Mouse (Mus musculus) limb, embryonic 15.5 days (tissue): Measurements from ENCODE around the gene Prkce. TPM values are rescaled to one million over a fixed set of nuclear protein-coding genes. Genes with fewer than 3 reads are reported as not detected.

Experiments
- ATAC-seq: fragments of 200-750 bp; cut with Nextera tagmentation; 2 replicates; pipeline ENCODE4 v1.8.0; 2017; ENCODE audit warnings: low read depth, moderate TSS enrichment; ENCODE audit not compliant: insufficient number of reproducible peaks, low FRiP score, low TSS enrichment
- H3K27ac ChIP-seq: fragments of 300-500 bp; sonication (generic); 2 replicates; pipeline ENCODE4 v1.5.1; 2015; ENCODE audit warnings: moderate library complexity, mild to moderate bottlenecking, inconsistent platforms
- H3K27me3 ChIP-seq: fragments of 300-500 bp; sonication (generic); 2 replicates; pipeline ENCODE4 v1.6.1; 2015; ENCODE audit warnings: inconsistent platforms
- H3K36me3 ChIP-seq: fragments of 300-500 bp; sonication (generic); 2 replicates; pipeline ENCODE4 v1.6.1; 2015; ENCODE audit warnings: inconsistent platforms
- H3K4me1 ChIP-seq: fragments of 300-500 bp; sonication (generic); 2 replicates; pipeline ENCODE4 v1.6.1; 2015; ENCODE audit warnings: inconsistent platforms
- H3K4me2 ChIP-seq: fragments of 300-500 bp; sonication (generic); 2 replicates; pipeline ENCODE4 v1.6.1; 2015; ENCODE audit warnings: mild to moderate bottlenecking, inconsistent platforms
- H3K4me3 ChIP-seq: fragments of 300-500 bp; sonication (generic); 2 replicates; pipeline ENCODE4 v1.5.1; 2015; ENCODE audit warnings: mild to moderate bottlenecking, inconsistent platforms
- H3K9ac ChIP-seq: fragments of 300-500 bp; sonication (generic); 2 replicates; pipeline ENCODE4 v1.6.1; 2015; ENCODE audit warnings: inconsistent platforms
- H3K9me3 ChIP-seq: fragments of 300-500 bp; sonication (generic); 2 replicates; pipeline ENCODE4 v1.6.1; 2016; ENCODE audit warnings: inconsistent platforms
- WGBS: fragments of 180-500 bp; shearing (Covaris S2); methylation state at CpG from one replicate; pipeline ENCODE4 v1.1.7; 2015; 5-methylcytosine and 5-hydroxymethylcytosine counted together
- polyA plus RNA-seq: library from polyadenylated mRNA; unstranded; fragments of >200 nt; fragmentation: Nextera tagmentation; extraction: Ambion mirVana; gene quantifications from 2 replicates; pipeline ENCODE4 v1.2.1, GENCODE M21; 2015

The Prkce gene
- polyA plus RNA-seq, 1 experiment from 2014 or later = 6.8 TPM

- H3K4me1 ChIP-seq = no peaks in the 10 kb centered on the region
- no peak for ATAC-seq
- H3K36me3 ChIP-seq = no peaks in the 10 kb centered on the region
- H3K9me3 ChIP-seq = no peaks in the 10 kb centered on the region
- H3K4me3 ChIP-seq = no peak overlapping the region
- no peak overlapping the region for H3K27ac ChIP-seq
- H3K27me3 ChIP-seq = no peaks in the 10 kb centered on the region
- 60% methylated on average over 8 of the region's 8 CpGs for WGBS
- H3K4me2 ChIP-seq = no peak overlapping the region
- H3K9ac ChIP-seq = no peak overlapping the region
Measured at GRCm38 (mm10) chr17:86572576-86572975, 405.0 kb downstream of the Prkce start.

- Histone ChIP-seq H3K4me1 (no peaks in the 10 kb centered on the region), H3K4me2 (no peak overlapping the region), H3K9me3 (no peaks in the 10 kb centered on the region), H3K9ac (no peak overlapping the region), H3K36me3 (no peaks in the 10 kb centered on the region), H3K27me3 (no peaks in the 10 kb centered on the region), H3K4me3 (no peak overlapping the region), H3K27ac (no peak overlapping the region)
- no peak for ATAC-seq
- 70% methylated on average over 16 of the region's 16 CpGs for WGBS
Measured at GRCm38 (mm10) chr17:86573596-86574248, 406.1 kb downstream of the Prkce start.

- no peak overlapping the region for H3K4me3 ChIP-seq
- WGBS = 67% methylated on average over 6 of the region's 6 CpGs
- H3K4me1 ChIP-seq = no peaks in the 10 kb centered on the region
- no peak overlapping the region for H3K27ac ChIP-seq
- no peak for ATAC-seq
- no peaks in the 10 kb centered on the region for H3K27me3 ChIP-seq
- no peak overlapping the region for H3K4me2 ChIP-seq
- no peaks in the 10 kb centered on the region for H3K36me3 ChIP-seq
- H3K9ac ChIP-seq = no peak overlapping the region
- H3K9me3 ChIP-seq = no peaks in the 10 kb centered on the region
Measured at GRCm38 (mm10) chr17:86580724-86581123, 413.1 kb downstream of the Prkce start.

GRCm38 (mm10) chr17:86582341-86582740 is 414.8 kb downstream of the Prkce start:
- H3K4me1 ChIP-seq = no peaks in the 10 kb centered on the region
- H3K27me3 ChIP-seq = no peaks in the 10 kb centered on the region
- 71% methylated on average over 4 of the region's 4 CpGs for WGBS
- H3K9ac ChIP-seq = no peak overlapping the region
- H3K4me3 ChIP-seq = no peak overlapping the region
- no peaks in the 10 kb centered on the region for H3K9me3 ChIP-seq
- H3K4me2 ChIP-seq = no peak overlapping the region
- H3K36me3 ChIP-seq = no peaks in the 10 kb centered on the region
- H3K27ac ChIP-seq = no peak overlapping the region
- ATAC-seq = no peak

- WGBS = 62% methylated on average over 5 of the region's 5 CpGs
- no peaks in the 10 kb centered on the region for H3K9me3 ChIP-seq
Measured at GRCm38 (mm10) chr17:86586441-86586840, 418.9 kb downstream of the Prkce start.

GRCm38 (mm10) chr17:86588704-86589449 is 421.3 kb downstream of the Prkce start:
- Histone ChIP-seq H3K9me3 (no peaks in the 10 kb centered on the region), H3K27ac (no peak overlapping the region), H3K27me3 (no peaks in the 10 kb centered on the region), H3K4me2 (no peak overlapping the region), H3K36me3 (no peaks in the 10 kb centered on the region; the same call in 1 of the 2 replicates), H3K4me3 (no peak overlapping the region), H3K9ac (no peak overlapping the region), H3K4me1 (no peaks in the 10 kb centered on the region)
- WGBS = 74% methylated on average over 5 of the region's 5 CpGs
- ATAC-seq = no peak

More at GRCm38 (mm10) chr17:86586441-86586840, 418.9 kb downstream of the Prkce start:
- no peak overlapping the region for H3K27ac ChIP-seq
- no peak overlapping the region for H3K9ac ChIP-seq
- no peak for ATAC-seq
- H3K4me1 ChIP-seq = no peaks in the 10 kb centered on the region
- no peak overlapping the region for H3K4me2 ChIP-seq
- no peak overlapping the region for H3K4me3 ChIP-seq
- no peaks in the 10 kb centered on the region for H3K27me3 ChIP-seq
- no peaks in the 10 kb centered on the region; the same call in 1 of the 2 replicates for H3K36me3 ChIP-seq

- no peak overlapping the region for H3K4me2 ChIP-seq
- H3K9me3 ChIP-seq = no peaks in the 10 kb centered on the region
- H3K27me3 ChIP-seq = no peaks in the 10 kb centered on the region
- no peaks in the 10 kb centered on the region; the same call in 1 of the 2 replicates for H3K36me3 ChIP-seq
- H3K27ac ChIP-seq = no peak overlapping the region
- H3K4me3 ChIP-seq = no peak overlapping the region
- no peak overlapping the region for H3K9ac ChIP-seq
- WGBS = 89% methylated on average over 5 of the region's 5 CpGs
- H3K4me1 ChIP-seq = no peaks in the 10 kb centered on the region
- ATAC-seq = no peak
Measured at GRCm38 (mm10) chr17:86589681-86590080, 422.1 kb downstream of the Prkce start.

- 75% methylated on average over 10 of the region's 10 CpGs for WGBS
- no peak for ATAC-seq
Measured at GRCm38 (mm10) chr17:86591241-86591640, 423.7 kb downstream of the Prkce start.

GRCm38 (mm10) chr17:86592991-86593586 is 425.5 kb downstream of the Prkce start:
- Histone ChIP-seq H3K27me3 (no peaks in the 10 kb centered on the region), H3K27ac (no peak overlapping the region), H3K36me3 (no peaks in the 10 kb centered on the region; the same call in 1 of the 2 replicates), H3K4me2 (no peak overlapping the region), H3K9me3 (no peaks in the 10 kb centered on the region), H3K4me3 (no peak overlapping the region), H3K4me1 (no peaks in the 10 kb centered on the region), H3K9ac (no peak overlapping the region)
- no peak for ATAC-seq
- 42% methylated on average over 6 of the region's 6 CpGs for WGBS

More at GRCm38 (mm10) chr17:86591241-86591640, 423.7 kb downstream of the Prkce start:
- Histone ChIP-seq H3K4me1 (no peaks in the 10 kb centered on the region), H3K4me2 (no peak overlapping the region), H3K27ac (no peak overlapping the region), H3K9me3 (no peaks in the 10 kb centered on the region), H3K9ac (no peak overlapping the region), H3K4me3 (no peak overlapping the region), H3K36me3 (no peaks in the 10 kb centered on the region; the same call in 1 of the 2 replicates), H3K27me3 (no peaks in the 10 kb centered on the region)

- Histone ChIP-seq H3K27me3 (no peaks in the 10 kb centered on the region), H3K9me3 (no peaks in the 10 kb centered on the region), H3K36me3 (no peaks in the 10 kb centered on the region), H3K4me2 (no peak overlapping the region), H3K27ac (no peak overlapping the region), H3K4me3 (no peak overlapping the region), H3K4me1 (no peaks in the 10 kb centered on the region), H3K9ac (no peak overlapping the region)
- ATAC-seq = no peak
- 31% methylated on average over 9 of the region's 9 CpGs for WGBS
Measured at GRCm38 (mm10) chr17:86595526-86595925, 427.9 kb downstream of the Prkce start.

GRCm38 (mm10) chr17:86601116-86601515 is 433.5 kb downstream of the Prkce start:
- H3K27me3 ChIP-seq = no peaks in the 10 kb centered on the region
- H3K36me3 ChIP-seq = no peaks in the 10 kb centered on the region
- no peak overlapping the region for H3K9ac ChIP-seq
- ATAC-seq = no peak
- no peaks in the 10 kb centered on the region for H3K4me1 ChIP-seq
- no peak overlapping the region for H3K4me2 ChIP-seq
- no peaks in the 10 kb centered on the region for H3K9me3 ChIP-seq
- H3K4me3 ChIP-seq = no peak overlapping the region
- 68% methylated on average over 6 of the region's 6 CpGs for WGBS
- no peak overlapping the region for H3K27ac ChIP-seq

- Histone ChIP-seq H3K4me2 (no peak overlapping the region), H3K4me3 (no peak overlapping the region), H3K27ac (no peak overlapping the region), H3K9ac (no peak overlapping the region), H3K36me3 (no peaks in the 10 kb centered on the region), H3K4me1 (no peaks in the 10 kb centered on the region), H3K27me3 (no peaks in the 10 kb centered on the region), H3K9me3 (no peaks in the 10 kb centered on the region)
- no peak for ATAC-seq
- WGBS = 90% methylated on average over 2 of the region's 2 CpGs
Measured at GRCm38 (mm10) chr17:86601901-86602300, 434.3 kb downstream of the Prkce start.
